Mouse (Mus musculus) cerebellum, postnatal 14 days (tissue): ENCODE data around the gene Rere.

Source experiments
- DNase-seq, 2 experiments: peaks; one replicate each; pipeline ENCODE4 v3.0.0; 2021; ENCODE audit warnings: mixed read lengths in 2 of 2

Gene Rere

GRCm38 (mm10) chr4:150435590-150435989 is 154.1 kb downstream of the Rere start:
- DNase-seq: no peak

DNA sequence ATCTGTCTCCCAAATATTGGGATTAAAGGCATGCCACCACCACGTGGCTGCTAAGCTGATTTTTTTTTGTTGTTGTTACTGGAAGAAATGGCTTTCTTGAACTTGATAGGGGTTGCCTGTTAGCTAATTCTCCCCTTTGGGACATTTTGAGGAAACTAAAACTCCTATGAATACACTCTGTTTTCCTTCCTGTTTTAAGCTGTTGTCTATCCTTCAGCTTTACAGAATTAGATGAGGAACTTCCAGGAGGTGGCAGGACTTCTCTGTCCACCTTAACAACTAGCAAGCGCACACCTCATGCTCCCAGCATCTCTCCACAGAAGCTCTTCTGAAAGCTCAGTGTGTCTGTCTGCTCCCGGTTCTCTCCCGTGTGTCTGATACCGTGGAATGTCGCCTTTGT is 157.2 kb downstream of the Rere start:
- DNase-seq: no peak

- peak; percentile 46 to 55 for DNase-seq
These were observed 160.5 kb downstream of the Rere start for GRCm38 (mm10) chr4:150441931-150442330.

DNA sequence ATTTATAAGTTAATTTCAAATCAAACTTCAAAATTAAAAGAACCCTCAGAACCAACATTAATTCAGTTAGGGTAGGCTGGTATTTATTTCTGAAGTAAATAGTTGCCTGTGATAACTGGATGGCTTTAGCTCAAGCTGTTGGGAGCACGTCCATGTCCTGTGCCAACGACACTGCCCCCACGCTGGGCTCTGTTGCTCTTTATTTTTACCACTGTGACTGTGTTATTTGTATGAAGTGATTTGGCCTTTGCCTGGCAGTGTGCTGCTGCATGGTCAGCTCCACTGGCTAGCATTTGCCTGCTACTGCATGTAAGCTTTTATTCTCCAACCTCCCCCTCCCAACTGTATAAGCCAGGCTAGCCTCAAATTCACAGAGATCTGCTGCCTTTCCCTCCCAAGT is 162.6 kb downstream of the Rere start:
- peak; percentile 66 to 74 for DNase-seq

- DNase-seq: peak; percentile 52 to 54
These were observed 165.2 kb downstream of the Rere start for GRCm38 (mm10) chr4:150446617-150447016.

DNA sequence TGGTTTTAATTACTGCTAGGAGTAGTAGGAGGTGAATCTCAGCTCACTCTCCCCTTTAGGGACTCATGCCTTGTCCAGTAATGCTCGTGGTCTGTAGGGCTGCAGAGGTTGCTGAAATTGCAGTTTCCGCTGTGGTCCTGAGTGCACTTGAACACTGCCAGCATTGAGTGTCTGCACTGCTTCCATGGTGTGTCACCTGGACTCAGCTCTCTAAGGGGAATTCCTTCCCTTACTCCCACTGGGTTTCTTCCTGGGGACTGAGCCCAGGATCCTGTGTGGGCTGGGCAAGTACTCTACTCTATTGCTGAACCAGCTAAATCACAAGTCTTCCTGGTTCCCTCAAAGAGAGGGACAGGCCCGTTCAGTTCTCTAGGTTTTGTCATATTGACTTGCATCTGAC is 166.1 kb downstream of the Rere start:
- DNase-seq: no peak

- DNase-seq: no peak
These were observed 167.0 kb downstream of the Rere start for GRCm38 (mm10) chr4:150448433-150448832.

- no peak for DNase-seq
These were observed 168.7 kb downstream of the Rere start for GRCm38 (mm10) chr4:150450081-150450691.

DNA sequence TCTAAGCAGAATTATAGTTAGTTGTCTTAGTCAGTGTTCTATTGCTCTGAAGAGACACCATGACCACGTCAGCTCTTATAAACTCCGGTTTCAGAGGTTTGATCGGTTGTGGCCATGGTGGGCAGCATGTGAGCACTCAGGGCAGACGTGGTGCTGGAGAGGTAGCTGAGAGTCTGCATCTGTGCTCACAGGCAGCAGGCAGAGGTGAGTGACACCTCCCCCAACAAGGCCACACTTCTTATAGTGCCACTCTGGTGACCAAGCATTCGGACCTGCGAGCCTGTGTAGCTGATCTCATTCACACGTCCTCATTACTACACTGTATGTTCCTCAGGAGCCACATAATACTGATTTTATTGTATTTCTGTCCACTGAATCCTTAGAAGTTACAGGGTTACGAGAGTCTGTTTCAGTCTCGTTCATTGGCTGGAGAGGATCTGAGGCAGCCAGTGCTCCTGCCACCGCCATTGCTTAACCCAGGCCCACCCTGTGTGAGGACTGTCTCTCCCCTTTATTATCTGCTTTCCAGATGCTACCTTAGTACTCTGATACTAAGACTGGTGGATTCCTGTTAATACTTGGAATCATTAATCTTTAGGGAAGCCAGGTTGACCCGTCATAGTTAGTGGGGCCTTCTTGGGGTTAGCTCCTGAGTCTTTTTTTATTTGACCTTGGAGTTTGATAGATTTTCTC is 170.9 kb downstream of the Rere start:
- no peak for DNase-seq

GRCm38 (mm10) chr4:150454571-150455306 is 173.3 kb downstream of the Rere start:
- DNase-seq: no peak

- no peak for DNase-seq
These were observed 174.3 kb downstream of the Rere start for GRCm38 (mm10) chr4:150455750-150456149.

DNA sequence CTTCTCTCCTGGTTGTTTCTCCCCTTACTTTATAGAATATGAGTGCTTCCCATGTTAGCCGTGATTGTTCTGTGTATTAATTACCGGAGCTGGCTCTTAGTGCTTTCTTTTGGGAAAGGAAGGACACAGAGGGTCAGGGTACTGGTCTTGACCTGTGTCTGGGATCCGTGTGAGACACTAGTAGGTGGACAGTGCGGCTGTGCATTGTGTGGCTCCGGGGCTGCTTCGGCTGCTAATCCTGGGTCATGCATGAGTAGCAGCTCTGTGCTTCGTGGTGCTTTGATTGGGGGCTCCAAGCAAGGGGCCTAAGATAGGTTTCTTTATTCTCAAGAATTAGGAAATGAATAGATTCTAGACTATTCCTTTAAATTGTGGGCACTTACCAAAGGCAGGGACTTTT is 175.0 kb downstream of the Rere start:
- no peak for DNase-seq

DNA sequence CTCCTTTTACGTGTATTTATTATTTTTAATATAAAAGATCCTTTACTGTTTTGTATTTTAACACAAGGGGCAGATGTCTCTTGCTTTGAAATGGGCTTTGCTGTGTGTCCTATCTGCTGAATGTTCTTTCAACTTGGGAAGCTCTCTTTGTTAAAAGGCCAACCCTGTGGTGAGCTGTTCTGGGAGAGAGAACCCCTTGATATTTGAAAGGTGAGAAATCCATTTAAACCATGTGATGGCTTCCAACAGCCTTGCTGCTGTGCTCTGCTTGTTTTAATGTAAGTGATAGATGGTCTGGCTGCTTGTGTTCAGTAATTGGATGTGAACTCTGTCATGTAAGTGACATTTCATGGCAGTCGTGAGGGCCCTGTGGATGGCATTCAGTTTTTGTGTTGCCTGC is 175.4 kb downstream of the Rere start:
- no peak for DNase-seq

DNA sequence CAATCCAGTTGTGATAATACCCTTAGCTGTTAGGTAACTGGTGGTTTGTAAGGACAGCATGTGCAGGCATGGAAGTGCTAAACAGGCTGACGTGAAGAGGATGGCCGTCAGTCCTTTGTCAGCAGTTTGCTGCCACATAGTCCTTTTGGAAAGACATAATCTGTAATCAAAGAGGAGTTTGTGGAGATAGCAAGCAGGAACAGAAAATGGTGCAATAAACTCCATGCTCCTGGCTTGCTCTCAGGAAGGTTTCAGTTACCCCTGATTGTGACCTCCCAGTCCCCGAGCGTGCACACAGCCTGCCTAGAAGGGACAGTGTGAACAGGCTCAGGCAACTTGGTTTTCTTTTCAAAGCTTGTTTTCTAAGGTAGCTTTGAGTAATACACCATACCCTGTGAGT is 175.9 kb downstream of the Rere start:
- DNase-seq: no peak

DNA sequence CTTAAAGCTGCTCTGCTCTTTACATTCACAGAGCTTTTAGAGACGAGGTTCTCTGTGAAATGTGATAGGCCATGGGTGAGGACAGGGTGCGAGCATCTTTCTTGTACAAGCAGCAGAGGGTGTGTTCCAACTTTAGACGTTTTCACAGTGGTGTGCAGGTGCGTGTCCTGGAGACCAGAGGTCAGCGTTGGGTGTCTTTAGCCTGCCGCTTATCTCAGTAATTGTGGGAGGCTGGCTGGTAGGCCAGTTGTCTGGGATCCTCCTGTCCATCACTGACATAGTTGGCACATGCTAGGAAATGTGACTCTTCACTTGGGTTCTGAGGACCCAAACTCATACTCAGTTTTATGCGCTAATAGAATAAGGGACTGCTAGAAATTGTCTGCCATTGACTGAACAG is 176.3 kb downstream of the Rere start:
- DNase-seq: no peak

- DNase-seq: no peak
These were observed 177.8 kb downstream of the Rere start for GRCm38 (mm10) chr4:150459022-150459794.

DNA sequence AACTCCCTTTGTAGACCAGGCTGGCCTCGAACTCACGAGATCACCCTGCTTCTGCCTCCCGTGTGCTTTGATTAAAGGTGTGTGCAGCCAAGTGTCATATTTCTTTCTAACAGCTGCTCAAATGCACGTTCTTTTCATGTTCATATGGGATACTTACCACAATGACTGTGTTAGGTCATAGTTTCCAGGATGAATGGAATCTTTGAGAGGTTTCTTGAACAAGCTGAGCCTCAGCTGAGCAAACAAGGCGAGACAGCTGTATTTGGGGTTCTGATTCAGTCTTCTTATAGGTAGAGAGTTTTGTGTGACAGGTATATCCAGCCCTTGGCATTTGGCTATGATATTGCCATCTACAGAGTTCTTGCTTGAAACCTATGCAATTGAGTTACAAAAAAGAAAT is 179.0 kb downstream of the Rere start:
- no peak for DNase-seq

DNA sequence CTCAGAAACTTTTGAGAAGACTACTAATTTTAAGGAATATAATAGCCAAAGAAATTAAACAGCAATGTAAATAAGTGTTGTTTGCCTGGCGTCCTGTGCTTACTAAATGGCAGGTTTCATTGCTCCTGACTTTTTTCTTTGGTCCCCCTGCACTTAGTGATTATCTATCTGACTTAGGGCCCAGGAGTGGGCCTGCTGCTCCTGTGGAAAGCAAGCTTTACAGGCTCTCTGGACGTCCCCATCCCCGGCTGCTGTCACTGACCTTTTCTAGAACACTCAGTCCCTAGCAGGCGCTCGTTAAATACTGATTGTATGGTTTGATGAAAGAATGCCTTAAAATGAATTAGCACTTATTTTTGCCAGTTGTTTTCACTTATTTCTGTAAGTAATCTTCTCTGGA is 179.6 kb downstream of the Rere start:
- no peak for DNase-seq

DNA sequence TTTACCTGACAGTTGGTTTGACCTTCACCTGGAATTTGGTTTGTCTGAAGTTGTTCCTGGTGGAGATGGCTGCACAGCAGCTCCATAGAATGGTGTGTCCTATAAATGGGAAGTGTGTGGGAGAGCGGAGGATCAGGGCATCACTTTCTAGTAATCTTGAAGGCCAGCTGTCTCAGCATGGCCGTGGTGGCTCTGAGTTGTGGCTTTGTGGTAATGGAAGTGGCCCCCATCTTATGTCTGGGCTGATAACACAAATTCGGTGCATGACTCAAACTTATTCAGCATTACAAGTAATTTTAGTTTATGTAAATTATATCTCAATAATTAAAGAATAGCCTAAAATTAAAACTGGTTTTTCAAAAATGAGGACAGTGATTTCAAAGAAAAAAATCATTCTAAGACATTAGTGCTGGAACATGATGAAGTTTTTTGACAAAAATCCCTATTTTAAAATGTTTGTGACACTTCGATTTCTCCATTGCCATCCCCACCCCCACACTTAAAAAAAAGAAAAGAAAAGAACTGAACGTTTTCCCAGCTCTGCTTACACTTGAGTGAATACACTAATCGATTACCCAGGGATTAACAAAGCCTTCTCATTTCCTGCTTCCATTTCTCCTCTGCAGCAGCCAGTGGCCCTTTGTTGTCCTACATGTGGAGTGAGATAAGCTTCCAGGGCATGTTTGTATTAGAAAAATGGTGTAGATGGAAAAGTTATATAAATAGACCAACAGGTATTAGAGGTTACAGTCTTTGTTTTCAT is 180.2 kb downstream of the Rere start:
- DNase-seq: no peak

DNA sequence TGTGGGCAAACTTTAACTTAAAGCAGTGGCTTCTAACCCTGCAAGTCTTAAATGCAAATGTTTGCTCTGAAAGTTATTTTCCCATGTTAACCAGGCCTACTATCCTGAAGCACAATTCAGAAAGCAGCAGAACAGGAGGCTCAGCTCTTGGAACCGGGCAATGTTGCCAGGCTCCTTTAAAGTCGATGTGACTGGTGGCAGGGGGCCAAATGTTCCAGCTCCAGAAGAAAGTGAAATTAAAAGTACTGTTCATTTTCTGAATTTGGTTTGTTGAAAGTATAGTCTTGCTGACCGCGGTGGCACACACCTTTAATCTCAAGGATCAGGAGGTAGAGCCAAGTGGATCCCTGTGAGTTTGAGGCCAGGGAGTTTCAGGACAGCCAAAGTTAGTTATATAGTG is 180.9 kb downstream of the Rere start:
- peak; percentile 75 to 76 for DNase-seq

DNA sequence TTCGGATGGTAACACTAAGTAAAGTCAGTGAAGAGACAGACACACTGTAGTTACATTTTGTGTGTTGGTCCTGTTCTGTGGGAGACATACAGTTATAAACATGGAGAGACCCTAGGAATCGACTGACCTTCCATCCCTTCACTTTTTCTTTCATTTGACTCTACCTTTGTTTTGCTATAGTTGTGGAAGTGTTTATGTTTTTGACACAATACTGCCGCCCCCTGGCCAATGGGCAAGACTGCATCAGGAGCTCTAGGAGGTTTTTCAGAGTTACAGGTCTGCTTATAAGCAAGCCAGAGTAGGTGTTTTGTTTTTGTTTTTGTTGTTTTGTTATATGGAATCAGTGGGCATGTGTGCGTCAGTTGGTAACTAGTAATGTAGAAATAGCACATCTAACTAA is 184.3 kb downstream of the Rere start:
- DNase-seq: peak; percentile 80 to 83

- no peak for DNase-seq
These were observed 187.8 kb downstream of the Rere start for GRCm38 (mm10) chr4:150469274-150469673.
